In the genomic region with DNA sequence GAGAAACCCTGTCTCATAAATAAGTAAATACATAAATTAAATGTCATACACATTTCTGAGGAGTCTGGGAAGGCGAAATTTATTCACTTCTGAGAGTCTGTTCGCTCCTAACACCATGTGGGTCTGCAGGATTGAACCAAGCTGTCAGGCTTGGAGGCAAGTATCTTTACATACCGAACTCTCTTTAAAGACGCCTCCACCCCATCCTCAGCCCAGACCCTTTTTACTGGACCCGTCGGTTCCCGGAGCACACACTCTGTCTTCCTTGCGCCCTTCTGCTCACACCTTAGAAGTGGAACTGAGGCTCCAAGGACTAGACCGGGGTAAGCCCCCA, we compare ENCODE assay signal across 8 mouse cellular contexts. TPM values are rescaled to one million over a fixed set of nuclear protein-coding genes. Genes with fewer than 3 reads are reported as not detected.
DNase-seq lines count a peak whose midpoint lies in the region; ATAC-seq and TF ChIP-seq lines count a peak whose summit lies in the region.

No protein-coding gene starts in this region.

- ATAC-seq in heart, embryonic 13.5 days (ENCODE audit: extremely low read depth, insufficient number of reproducible peaks, low FRiP score, low TSS enrichment) = no peak
- ATAC-seq in forebrain, embryonic 15.5 days (replicated peaks) = no peak; the same call in 1 of the 2 replicates
- peak; percentile 19 for ATAC-seq in liver, embryonic 15.5 days (ENCODE audit: insufficient read depth)

- peak overlapping the region; percentile 97 for H3K27ac ChIP-seq in heart, embryonic 13.5 days (replicated peaks)
- peak overlapping the region; percentile 83 for H3K27ac ChIP-seq in ES-Bruce4 (ENCODE audit: insufficient read depth, low read length)
- peak overlapping the region; percentile 89 for H3K27ac ChIP-seq in forebrain, embryonic 15.5 days (replicated peaks)
- H3K27ac ChIP-seq in liver, embryonic 15.5 days (replicated peaks) = peak overlapping the region; percentile 96

- DNase-seq in heart, postnatal 4 days = no peak
- no peak for DNase-seq in spleen, postnatal 10 days (ENCODE audit: low spot score in 2 of 2)
- no peak for DNase-seq in left cerebral cortex, adult 11 months (ENCODE audit: low spot score)
- no peak for DNase-seq in gastrocnemius, postnatal 25 days

- peak overlapping the region; percentile 89 for H3K4me3 ChIP-seq in heart, embryonic 13.5 days
- peak overlapping the region; percentile 99 for H3K4me3 ChIP-seq in ES-Bruce4 (ENCODE audit: low read depth, low read length)
- peak overlapping the region; percentile 94 for H3K4me3 ChIP-seq in forebrain, embryonic 15.5 days
- H3K4me3 ChIP-seq in liver, embryonic 15.5 days (replicated peaks) = peak overlapping the region; percentile 90

- H3K4me1 ChIP-seq in heart, embryonic 13.5 days = peaks cover 14% of the 10 kb centered on the region
- H3K4me1 ChIP-seq in ES-Bruce4 (ENCODE audit: control insufficient read depth, insufficient read depth, low read length) = peaks cover 9% of the 10 kb centered on the region
- H3K4me1 ChIP-seq in forebrain, embryonic 15.5 days = peaks cover 22% of the 10 kb centered on the region
- H3K4me1 ChIP-seq in liver, embryonic 15.5 days (replicated peaks) = peaks cover 34% of the 10 kb centered on the region

- no peaks in the 10 kb centered on the region for H3K27me3 ChIP-seq in heart, embryonic 13.5 days (replicated peaks)
- H3K27me3 ChIP-seq in ES-Bruce4 (ENCODE audit: control insufficient read depth, insufficient read depth, low read length, poor library complexity, severe bottlenecking) = no peaks in the 10 kb centered on the region
- no peaks in the 10 kb centered on the region for H3K27me3 ChIP-seq in forebrain, embryonic 15.5 days
- H3K27me3 ChIP-seq in liver, embryonic 15.5 days = no peaks in the 10 kb centered on the region

- H3K4me2 ChIP-seq in heart, embryonic 13.5 days = peak overlapping the region; percentile 78
- H3K4me2 ChIP-seq in forebrain, embryonic 15.5 days (replicated peaks) = peak overlapping the region; percentile 81
- H3K4me2 ChIP-seq in liver, embryonic 15.5 days = peak overlapping the region; percentile 80

- no peak for TF ChIP-seq POLR2A in ES-Bruce4 (IDR thresholded peaks at IDR 0.05; ENCODE audit: insufficient read depth, low read length)

- H3K9ac ChIP-seq in heart, embryonic 13.5 days = peak overlapping the region; percentile 95
- H3K9ac ChIP-seq in ES-Bruce4 (ENCODE audit: low read depth, poor library complexity, severe bottlenecking) = peak overlapping the region; percentile 75
- peak overlapping the region; percentile 84 for H3K9ac ChIP-seq in forebrain, embryonic 15.5 days (replicated peaks)
- H3K9ac ChIP-seq in liver, embryonic 15.5 days = peak overlapping the region; percentile 82

- no peak for TF ChIP-seq CTCF in ES-Bruce4 (IDR thresholded peaks at IDR 0.05; ENCODE audit: low read depth, low read length)

- H3K9me3 ChIP-seq in heart, embryonic 13.5 days = no peaks in the 10 kb centered on the region
- H3K9me3 ChIP-seq in ES-Bruce4 (replicated peaks; ENCODE audit: control insufficient read depth, insufficient read depth, low read length, poor library complexity, severe bottlenecking) = no peaks in the 10 kb centered on the region
- no peaks in the 10 kb centered on the region for H3K9me3 ChIP-seq in forebrain, embryonic 15.5 days
- H3K9me3 ChIP-seq in liver, embryonic 15.5 days (replicated peaks) = no peaks in the 10 kb centered on the region

- no peak for TF ChIP-seq EP300 in ES-Bruce4 (IDR thresholded peaks at IDR 0.05; ENCODE audit: insufficient read depth, low read depth, low read length)

- 2% methylated on average over 9 of the region's 9 CpGs for WGBS in heart, embryonic 13.5 days
- WGBS in forebrain, embryonic 15.5 days = 2% methylated on average over 9 of the region's 9 CpGs
- WGBS in liver, embryonic 15.5 days (ENCODE audit: insufficient replicate concordance) = under 1% methylated on average over 9 of the region's 9 CpGs

- peaks cover 14% of the 10 kb centered on the region for H3K36me3 ChIP-seq in heart, embryonic 13.5 days
- peaks cover 11% of the 10 kb centered on the region for H3K36me3 ChIP-seq in ES-Bruce4 (ENCODE audit: control insufficient read depth, insufficient read depth, low read length, poor library complexity, severe bottlenecking)
- H3K36me3 ChIP-seq in forebrain, embryonic 15.5 days = peaks cover 12% of the 10 kb centered on the region
- H3K36me3 ChIP-seq in liver, embryonic 15.5 days (replicated peaks) = peaks cover 12% of the 10 kb centered on the region

RNA-seq across cellular contexts. Expression of a gene that starts 0.3 kb away (rescaled TPM):
- 103 and 117 TPM in 2 replicates for polyA plus RNA-seq in heart, embryonic 13.5 days (2015; fragmentation: Nextera tagmentation; extraction: Ambion mirVana)
- total RNA-seq in heart, postnatal 4 days (2021) = 100 to 1,000 TPM; 226 to 230 TPM
- 114 and 120 TPM in 2 replicates for polyA plus RNA-seq in ES-Bruce4 (2011; ENCODE audit: insufficient read depth, insufficient read length, low read depth, missing spikeins)
- 83.1 and 89.2 TPM in 2 replicates for polyA plus RNA-seq in forebrain, embryonic 15.5 days (2015; fragmentation: Nextera tagmentation; extraction: Ambion mirVana)
- polyA plus RNA-seq in liver, embryonic 15.5 days (2015; fragmentation: Nextera tagmentation; extraction: Ambion mirVana) = 68.0 and 71.0 TPM in 2 replicates
- total RNA-seq in gastrocnemius, postnatal 25 days (2021) = 100 to 1,000 TPM; 171 to 173 TPM

RNA-seq across cellular contexts. Expression of a gene that starts 24.1 kb away (rescaled TPM):
- polyA plus RNA-seq in heart, embryonic 13.5 days (2015; fragmentation: Nextera tagmentation; extraction: Ambion mirVana) = 0.88 and 0.94 TPM in 2 replicates
- total RNA-seq in heart, postnatal 4 days (2021) = 1 to 10 TPM in 1 of 2 experiments, under 1 TPM in 1; 0.21 to 1.1 TPM
- 0.61 and 0.68 TPM in 2 replicates for polyA plus RNA-seq in ES-Bruce4 (2011; ENCODE audit: insufficient read depth, insufficient read length, low read depth, missing spikeins)
- polyA plus RNA-seq in forebrain, embryonic 15.5 days (2015; fragmentation: Nextera tagmentation; extraction: Ambion mirVana) = 3.4 and 4.0 TPM in 2 replicates
- polyA plus RNA-seq in liver, embryonic 15.5 days (2015; fragmentation: Nextera tagmentation; extraction: Ambion mirVana) = 2.6 and 3.7 TPM in 2 replicates
- 10 to 100 TPM in 1 of 2 experiments, 1 to 10 TPM in 1; 6.7 to 12.8 TPM for total RNA-seq in gastrocnemius, postnatal 25 days (2021)

RNA-seq across cellular contexts. Expression of a gene that starts 40.2 kb away (rescaled TPM):
- polyA plus RNA-seq in heart, embryonic 13.5 days (2015; fragmentation: Nextera tagmentation; extraction: Ambion mirVana) = 12.7 and 15.5 TPM in 2 replicates
- total RNA-seq in heart, postnatal 4 days (2021) = 100 to 1,000 TPM; 172 to 177 TPM
- 54.1 and 54.5 TPM in 2 replicates for polyA plus RNA-seq in ES-Bruce4 (2011; ENCODE audit: insufficient read depth, insufficient read length, low read depth, missing spikeins)
- polyA plus RNA-seq in forebrain, embryonic 15.5 days (2015; fragmentation: Nextera tagmentation; extraction: Ambion mirVana) = 2.8 and 3.8 TPM in 2 replicates
- polyA plus RNA-seq in liver, embryonic 15.5 days (2015; fragmentation: Nextera tagmentation; extraction: Ambion mirVana) = 5.3 and 6.1 TPM in 2 replicates
- 10 to 100 TPM; 51.5 to 57.7 TPM for total RNA-seq in gastrocnemius, postnatal 25 days (2021)
